Mouse (Mus musculus): Measurements from ENCODE around the gene Psmg4.

Psmg4 gene

GRCm38 (mm10) chr13:34133326-34134071 is 29.3 kb upstream of the Psmg4 start:
- no peak for TF ChIP-seq GATA4 (IDR thresholded peaks at IDR 0.05; ENCODE audit: insufficient replicate concordance, low read length)

GRCm38 (mm10) chr13:34134276-34134675 is 28.5 kb upstream of the Psmg4 start:
- TF ChIP-seq GATA4 (IDR thresholded peaks at IDR 0.05; ENCODE audit: insufficient replicate concordance, low read length), result no peak

GRCm38 (mm10) chr13:34136605-34137004 is 26.2 kb upstream of the Psmg4 start:
- no peak for TF ChIP-seq GATA4 (IDR thresholded peaks at IDR 0.05; ENCODE audit: insufficient replicate concordance, low read length)

- no peak for TF ChIP-seq GATA4 (IDR thresholded peaks at IDR 0.05; ENCODE audit: insufficient replicate concordance, low read length)
These were observed 19.4 kb upstream of the Psmg4 start for GRCm38 (mm10) chr13:34143389-34143788.

GRCm38 (mm10) chr13:34146916-34147315 is 15.8 kb upstream of the Psmg4 start:
- no peak for TF ChIP-seq GATA4 (IDR thresholded peaks at IDR 0.05; ENCODE audit: insufficient replicate concordance, low read length)

- no peak for TF ChIP-seq GATA4 (IDR thresholded peaks at IDR 0.05; ENCODE audit: insufficient replicate concordance, low read length)
These were observed 14.6 kb upstream of the Psmg4 start for GRCm38 (mm10) chr13:34148181-34148580.

- TF ChIP-seq GATA4 (IDR thresholded peaks at IDR 0.05; ENCODE audit: insufficient replicate concordance, low read length), result no peak
These were observed 13.9 kb upstream of the Psmg4 start for GRCm38 (mm10) chr13:34148767-34149392.

- no peak for TF ChIP-seq GATA4 (IDR thresholded peaks at IDR 0.05; ENCODE audit: insufficient replicate concordance, low read length)
These were observed 13.1 kb upstream of the Psmg4 start for GRCm38 (mm10) chr13:34149463-34150176.

DNA sequence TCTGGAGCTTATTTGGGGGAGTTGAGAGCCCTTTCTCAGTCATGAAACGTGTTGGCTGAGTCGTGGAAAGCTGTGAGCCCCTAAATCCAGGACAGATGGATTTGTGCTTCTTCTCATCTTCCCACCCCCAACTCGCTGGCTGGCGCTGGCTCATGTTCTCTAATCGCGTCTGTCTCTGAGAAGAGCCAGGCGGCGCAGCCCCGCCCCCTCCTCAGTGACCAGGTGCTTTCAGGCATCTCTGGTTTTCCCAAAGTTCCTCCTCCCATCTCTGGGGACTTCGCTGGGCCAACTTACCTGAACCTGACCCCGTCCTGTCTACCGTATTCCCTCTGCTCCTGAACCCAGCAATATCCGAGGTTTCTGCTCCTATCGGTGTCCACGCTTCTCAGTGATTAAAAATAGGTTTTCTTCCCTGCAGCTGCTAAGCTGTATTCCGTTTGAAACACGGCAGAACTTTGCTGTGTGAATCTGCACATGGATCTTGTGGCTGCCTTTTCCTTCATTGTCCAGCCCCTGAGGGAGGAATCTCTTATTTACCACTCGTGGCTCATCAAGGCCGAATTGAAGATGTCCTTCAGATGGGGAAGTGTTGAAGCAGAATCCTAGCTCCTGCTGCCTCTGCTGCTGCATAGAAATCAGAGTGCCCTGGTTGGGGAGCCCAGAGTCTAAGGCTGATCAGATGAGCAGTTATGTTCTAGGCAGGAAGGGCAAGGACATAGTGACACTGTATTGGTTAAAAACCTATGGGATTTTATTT is 12.3 kb upstream of the Psmg4 start:
- no peak for TF ChIP-seq GATA4 (IDR thresholded peaks at IDR 0.05; ENCODE audit: insufficient replicate concordance, low read length)

DNA sequence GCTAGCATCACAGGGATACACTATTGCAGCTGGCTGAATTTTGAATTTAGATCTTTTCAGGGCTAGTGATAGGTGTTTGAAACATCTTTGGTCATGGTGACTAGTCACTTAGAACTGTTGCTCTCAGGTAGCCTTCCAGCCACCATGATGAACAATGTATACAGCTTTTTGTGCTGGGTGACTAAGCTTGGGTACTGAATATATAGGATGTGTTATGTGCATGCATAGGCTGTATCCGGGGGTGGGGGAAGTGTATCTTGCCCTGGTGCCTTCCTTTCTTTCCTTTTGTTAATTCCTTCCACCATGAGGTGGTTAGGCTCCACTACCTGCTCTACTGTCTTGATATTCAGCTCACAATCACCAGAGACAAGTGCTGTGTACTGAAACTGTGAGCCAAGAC is 11.3 kb upstream of the Psmg4 start:
- TF ChIP-seq GATA4 (IDR thresholded peaks at IDR 0.05; ENCODE audit: insufficient replicate concordance, low read length), result no peak

DNA sequence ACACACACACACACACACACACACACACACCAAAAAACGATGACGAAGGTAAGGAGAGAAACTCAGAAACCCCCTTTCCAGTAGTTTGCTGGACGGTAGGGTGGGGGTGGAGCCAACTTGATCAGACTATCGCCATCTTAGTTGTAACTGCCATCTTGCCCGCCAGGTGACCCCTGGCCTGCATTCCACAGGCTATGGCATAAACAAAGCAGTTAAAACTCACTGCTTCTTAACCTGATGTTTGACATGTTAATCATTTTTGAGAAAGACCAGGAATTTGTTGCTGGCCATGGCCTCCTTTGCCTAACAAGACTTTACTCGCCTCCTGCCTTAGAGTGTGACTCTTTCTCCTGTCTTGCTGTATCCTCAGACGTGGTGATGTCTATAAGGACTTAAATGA is 10.1 kb upstream of the Psmg4 start:
- TF ChIP-seq GATA4 (IDR thresholded peaks at IDR 0.05; ENCODE audit: insufficient replicate concordance, low read length), result no peak

DNA sequence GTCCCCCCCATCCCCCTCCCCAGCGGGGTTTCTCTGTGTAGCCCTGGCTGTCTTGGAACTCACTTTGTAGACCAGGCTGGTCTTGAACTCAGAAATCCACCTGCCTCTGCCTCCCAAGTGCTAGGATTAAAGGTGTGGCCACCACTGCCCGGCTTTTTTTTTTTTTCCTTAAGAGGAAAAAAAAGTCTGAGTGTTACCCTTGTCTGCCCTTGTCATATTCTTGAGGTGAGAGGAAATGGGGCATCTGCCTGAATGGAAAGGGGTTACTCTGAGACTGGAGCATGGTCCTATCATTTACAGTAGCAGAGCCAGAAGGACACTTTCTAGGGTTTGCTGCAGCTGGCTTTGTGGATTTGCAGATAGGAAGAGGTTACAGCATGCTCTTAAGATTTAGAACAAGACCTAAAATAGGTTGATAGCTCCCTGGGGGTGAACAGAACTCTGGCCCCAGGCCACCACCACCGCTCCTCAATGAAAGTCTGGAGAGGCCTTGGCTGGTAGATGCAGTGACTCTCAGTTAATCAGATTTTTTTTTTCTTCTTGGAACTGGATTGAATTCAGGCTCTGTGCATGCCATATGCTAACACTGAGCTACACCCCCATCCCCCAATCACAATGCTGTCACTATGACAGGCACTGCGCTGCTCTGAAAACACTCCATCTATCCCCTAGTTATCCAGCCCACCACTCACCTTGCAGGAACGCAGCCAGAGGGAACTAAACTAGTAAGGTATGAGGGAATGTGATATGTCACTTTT is 9.3 kb upstream of the Psmg4 start:
- no peak for TF ChIP-seq GATA4 (IDR thresholded peaks at IDR 0.05; ENCODE audit: insufficient replicate concordance, low read length)

GRCm38 (mm10) chr13:34154217-34154930 is 8.4 kb upstream of the Psmg4 start:
- no peak for TF ChIP-seq GATA4 (IDR thresholded peaks at IDR 0.05; ENCODE audit: insufficient replicate concordance, low read length)

DNA sequence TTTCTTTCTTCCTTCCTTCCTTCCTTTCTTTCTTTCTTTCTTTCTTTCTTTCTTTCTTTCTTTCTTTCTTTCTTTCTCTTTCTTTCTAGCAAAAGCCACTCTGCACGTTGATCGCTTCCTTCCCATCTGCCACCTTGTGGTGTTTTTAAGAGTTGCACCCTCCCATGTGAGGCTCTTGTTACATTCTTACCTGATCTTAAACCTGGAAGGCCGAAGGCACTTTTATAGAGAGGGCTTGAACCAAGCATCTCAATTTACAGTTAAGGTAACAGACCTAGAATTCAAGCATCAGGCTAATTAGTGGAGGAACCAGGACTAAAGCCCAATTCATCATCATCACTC is 7.9 kb upstream of the Psmg4 start:
- TF ChIP-seq GATA4 (IDR thresholded peaks at IDR 0.05; ENCODE audit: insufficient replicate concordance, low read length), result no peak

Data from liver, adult (tissue).